Mouse (Mus musculus): Measurements from ENCODE around the gene Skap1.
"Not testable (repeated sequence)": the region's sequence is repeated elsewhere in the genome, so short reads cannot be mapped to it uniquely, and the experiment has no call there.

Gene Skap1

DNA sequence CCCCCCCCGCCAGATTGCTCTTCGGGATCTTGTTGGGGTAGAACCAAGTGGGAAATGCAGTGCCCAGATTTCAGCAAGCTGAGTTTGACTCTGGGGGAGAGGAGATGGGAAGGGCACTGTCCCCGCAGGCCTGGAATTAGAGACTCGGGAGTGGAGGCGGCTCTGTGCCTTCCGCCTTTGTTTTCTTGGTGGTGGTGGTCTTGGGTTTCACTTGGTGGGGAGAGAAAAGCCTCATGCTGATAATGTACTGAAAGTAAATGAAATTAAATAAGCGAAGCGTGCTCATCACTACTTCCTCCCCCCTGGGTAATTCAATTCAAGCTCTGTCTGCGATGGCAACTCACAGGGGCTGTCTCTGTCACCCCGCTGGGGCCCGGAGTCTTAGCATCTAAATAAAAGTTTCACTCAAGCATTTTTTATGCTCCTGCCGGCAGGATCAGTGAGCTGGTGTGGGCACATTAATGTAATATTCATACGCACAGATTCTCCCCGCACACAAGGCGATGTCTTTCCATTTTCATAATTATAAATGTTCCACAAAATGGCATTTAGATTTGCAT lies 231.9 kb downstream of the Skap1 start:
- no peak for DNase-seq (ENCODE audit: low read depth, low spot score)

DNA sequence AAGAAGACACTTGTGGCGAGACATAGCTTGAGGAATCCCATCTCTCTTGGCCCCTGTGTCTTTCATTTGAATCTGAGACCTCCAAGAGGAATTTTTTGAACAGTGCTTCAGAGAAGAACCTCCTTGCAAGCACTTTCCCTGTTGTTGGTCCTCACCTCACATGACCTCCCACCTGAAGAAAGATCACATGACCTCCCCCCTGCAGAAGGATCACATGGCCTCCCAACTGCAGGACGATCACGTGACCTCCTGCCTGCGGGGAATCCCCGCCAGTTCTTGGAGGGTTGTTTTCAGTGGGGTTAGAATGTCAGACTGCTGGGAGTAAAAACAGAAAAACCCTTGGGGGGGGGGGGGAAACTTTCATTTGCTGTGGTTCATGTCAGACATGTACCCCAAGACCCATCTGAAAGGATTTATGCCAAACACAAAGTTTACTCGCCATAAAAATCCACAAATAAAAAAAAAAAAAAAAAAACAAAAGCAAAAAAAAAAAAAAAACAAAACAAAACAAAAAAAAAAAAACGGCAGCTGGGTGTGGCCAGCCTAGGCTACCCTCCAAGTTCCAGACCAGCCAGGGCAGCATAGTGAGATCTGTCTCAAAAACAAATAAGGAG lies 232.6 kb downstream of the Skap1 start:
- peak; percentile 42 for DNase-seq (ENCODE audit: low read depth, low spot score)

DNA sequence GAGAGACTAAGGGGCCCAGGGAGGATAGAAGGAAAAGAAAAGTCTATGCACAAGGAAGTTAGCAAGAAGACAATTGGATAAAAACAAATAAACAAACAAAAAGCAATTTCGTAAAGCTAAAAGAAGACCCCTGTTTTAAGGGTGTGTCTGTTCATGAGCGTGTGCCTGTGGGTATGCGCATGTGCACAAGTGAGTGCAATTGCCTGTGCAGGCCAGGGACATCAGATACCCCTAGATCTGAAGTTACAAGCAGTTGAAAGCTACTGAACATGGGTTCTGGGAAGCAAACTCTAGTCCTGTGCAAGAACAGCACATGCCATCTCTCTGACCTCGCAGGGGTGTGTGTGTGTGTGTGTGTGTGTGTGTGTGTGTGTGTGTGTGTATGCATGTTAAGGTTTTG lies 233.1 kb downstream of the Skap1 start:
- DNase-seq (ENCODE audit: low read depth, low spot score) = no peak

DNA sequence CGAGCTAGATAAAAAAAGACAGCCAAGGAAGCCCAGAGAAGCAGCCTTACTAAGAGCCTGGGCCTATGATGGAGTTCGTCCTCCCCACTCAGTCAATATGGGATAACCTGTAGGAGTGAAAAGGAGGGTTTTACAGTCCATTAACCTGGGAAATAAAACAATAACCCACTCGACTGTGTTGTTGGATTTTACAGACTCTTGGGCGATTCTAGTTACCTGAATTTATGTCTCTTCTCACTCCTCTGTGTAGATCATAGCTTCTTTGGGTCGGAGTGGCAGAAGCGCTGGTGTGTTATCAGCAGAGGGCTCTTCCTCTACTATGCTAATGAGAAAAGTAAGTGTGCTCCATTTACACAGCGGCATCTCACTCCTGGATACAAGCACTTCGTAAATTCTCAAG lies 239.4 kb downstream of the Skap1 start:
- no peak for DNase-seq (ENCODE audit: low read depth, low spot score)

DNA sequence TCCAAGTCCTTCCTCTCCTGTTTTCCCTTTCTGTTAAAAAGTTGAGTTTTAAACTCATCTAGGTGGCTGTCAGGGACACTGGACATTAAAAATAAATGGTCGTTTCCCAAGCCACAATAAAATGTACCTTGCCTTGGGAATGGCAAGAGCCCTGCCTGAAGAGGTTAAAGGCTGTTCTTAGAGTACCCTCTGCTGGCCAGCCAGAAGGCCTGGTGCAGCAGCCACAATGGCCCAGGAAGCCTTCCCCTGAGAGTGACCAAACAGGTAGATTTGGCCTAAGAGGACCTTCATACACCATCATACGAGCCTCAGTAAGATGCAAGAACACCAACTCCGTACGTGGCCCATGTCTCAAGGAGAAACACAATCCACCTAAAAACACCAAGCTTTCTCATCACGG lies 246.9 kb downstream of the Skap1 start:
- no peak for DNase-seq (ENCODE audit: low read depth, low spot score)

DNA sequence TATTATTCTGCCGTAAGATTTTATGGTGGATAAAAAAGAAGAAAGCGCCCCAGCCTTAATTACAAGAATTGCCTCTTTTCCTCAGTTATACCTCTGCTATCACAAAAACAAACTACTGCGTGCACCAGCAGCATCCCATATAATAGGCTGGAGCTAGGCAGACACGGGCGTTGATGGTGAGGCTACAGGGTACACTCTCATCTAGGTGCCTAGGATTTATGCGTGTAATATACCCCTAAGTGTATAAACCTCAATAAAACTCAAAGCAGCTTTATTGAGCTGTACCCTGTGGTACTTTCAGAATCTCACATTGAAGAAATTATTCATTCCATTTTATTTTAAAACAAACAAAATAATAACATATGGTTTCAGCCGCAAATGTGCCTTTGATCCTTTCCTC lies 247.3 kb downstream of the Skap1 start:
- no peak for DNase-seq (ENCODE audit: low read depth, low spot score)

DNA sequence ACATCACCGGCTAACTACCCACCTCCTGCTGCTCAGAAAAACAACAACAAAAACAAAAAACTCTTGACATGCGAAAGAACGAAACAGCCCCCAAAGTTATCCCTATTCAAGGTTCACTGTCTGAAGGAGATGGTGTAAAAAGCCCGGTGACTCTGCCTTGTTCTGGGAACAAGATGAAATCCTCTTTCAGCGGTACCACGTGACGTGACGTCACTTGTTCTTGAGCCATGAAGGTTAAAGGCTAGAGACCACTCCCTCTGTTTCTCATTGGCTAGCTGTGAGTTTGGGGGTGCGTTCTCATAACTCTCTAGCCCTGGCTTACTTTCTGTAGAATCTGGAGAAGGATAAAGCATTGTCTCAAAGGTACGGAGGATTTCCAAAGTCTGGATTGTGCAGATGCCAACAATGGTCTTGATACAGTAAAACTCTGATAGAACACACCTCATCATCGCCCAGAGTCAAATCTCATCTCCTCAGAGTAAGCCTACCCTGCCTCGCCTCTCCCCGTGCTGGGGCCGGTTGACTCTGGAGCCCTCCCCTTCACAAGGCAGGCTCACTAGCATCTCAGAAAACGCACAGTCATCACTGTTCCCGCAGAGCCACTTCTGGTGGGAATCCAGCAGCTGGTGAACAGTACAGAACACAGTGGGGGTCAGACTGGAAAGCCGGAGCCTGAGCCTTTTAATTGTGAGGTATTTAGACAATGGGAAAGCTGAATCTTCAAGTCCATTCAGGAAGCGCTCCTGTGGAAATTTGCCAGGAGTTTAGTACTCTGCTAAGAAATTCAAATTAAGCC lies 249.0 kb downstream of the Skap1 start:
- no peak for DNase-seq (ENCODE audit: low read depth, low spot score)

DNA sequence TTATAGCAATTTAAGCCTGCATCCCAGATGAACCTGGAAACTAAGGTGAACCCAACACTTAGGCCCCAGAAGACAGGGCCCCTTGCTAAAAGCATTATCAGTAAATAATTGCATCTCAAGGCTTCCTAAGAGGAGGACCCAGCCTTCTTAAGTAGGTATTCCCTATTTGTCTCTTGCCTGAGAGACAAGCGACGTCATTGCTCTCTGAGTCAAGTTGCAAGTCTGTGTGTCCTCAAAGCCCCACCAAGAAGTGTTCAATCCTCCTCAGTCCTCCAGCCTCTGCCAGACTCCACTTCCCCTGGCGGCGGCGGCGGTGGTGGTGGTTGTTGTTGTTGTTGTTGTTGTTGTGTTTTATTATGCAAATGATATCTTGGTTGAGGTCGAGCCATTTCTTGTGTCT lies 249.6 kb downstream of the Skap1 start:
- DNase-seq (ENCODE audit: low read depth, low spot score) = no peak

DNA sequence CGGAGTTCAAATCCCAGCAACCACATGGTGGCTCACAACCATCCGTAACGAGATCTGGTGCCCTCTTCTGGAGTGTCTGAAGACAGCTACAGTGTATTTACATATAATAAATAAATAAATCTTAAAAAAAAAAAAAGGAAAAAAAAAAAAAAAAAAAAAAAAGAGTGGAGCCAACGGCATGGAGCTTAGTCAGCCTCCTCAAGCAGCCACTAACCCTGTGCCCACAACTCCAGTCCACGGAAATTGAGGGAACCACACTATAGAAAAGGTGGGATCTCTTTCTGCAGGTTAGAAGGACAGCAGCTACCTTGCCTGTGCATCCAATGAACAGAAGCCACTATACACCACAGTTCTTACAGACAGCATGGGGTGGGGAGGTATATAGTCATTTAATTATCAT lies 250.8 kb downstream of the Skap1 start:
- DNase-seq (ENCODE audit: low read depth, low spot score) = not testable (repeated sequence)

DNA sequence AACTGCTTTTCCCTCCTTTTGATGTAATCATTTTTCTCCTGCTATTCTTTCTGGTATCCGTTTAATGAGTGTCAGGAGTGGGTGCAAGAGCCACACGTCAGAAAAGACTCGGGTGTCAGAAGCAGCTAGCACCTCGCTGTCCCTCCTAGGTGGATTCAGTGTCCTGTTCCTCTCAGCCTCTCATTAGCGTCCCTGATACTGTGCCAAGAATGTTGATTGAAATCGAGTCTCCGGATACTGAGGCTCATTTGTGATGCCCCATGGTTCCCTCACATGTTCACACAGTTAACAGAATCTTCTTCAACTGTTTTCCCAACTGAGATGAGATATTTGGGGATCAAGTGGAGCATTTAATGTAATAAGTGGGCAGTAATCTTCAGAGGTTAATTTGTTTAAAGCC lies 254.2 kb downstream of the Skap1 start:
- no peak for DNase-seq (ENCODE audit: low read depth, low spot score)

DNA sequence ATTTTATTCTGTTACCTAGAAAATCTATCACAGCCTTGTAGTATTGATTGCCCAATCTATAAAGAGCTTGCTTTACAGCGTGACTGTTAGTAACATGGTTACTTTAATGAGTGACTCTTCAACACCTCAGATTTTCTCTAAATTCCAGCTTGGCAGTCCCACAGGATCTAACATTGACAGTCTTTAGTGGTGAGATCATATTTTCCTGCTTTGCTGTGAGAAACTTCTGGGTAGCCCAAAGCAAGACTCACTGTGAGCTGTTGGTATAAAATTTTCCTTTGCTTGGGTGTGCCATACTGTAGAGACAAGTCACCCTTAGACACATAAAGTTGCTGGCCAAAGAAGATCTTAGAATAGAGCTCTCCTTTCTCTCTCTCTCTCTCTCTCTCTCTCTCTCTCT lies 261.4 kb downstream of the Skap1 start:
- no peak for DNase-seq (ENCODE audit: low read depth, low spot score)

DNA sequence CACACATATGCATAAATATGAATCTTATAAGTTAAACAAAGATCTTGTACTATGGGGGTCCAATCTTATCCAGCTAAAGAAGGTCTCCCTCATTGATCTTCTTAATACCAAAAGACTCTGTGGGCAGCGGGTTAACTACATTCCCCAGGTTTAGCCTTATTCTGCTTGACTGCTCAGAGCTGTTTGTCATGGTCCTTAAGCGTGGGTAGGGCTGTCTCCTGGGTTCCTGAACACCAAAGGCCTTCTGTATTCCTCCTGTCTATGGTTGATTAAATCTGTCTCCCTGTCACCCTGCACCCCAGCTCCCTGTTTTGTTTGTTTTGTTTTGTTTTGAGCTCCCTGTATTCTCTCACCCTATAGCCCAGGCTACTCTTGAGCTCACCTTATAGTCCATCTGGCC lies 264.2 kb downstream of the Skap1 start:
- DNase-seq (ENCODE audit: low read depth, low spot score) = no peak

DNA sequence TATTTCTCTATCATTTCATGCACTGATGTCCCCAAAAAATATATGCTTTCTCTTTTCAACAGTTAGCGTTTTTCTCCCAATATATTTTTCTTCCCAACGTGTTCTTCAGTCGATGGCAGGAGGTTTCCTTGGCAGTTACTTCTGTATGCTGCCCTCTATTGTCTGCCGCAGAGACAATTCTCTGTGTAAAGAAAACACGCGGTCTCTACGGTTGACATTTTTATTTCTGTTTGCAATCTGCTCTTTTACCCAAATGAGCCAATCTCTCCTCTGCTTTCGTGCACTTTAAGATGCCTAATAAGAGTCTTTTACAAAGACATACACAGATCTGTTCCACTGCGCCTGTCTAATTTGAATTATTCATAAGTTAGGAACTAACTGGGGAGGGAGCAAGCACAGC lies 265.1 kb downstream of the Skap1 start:
- DNase-seq (ENCODE audit: low read depth, low spot score) = no peak

DNA sequence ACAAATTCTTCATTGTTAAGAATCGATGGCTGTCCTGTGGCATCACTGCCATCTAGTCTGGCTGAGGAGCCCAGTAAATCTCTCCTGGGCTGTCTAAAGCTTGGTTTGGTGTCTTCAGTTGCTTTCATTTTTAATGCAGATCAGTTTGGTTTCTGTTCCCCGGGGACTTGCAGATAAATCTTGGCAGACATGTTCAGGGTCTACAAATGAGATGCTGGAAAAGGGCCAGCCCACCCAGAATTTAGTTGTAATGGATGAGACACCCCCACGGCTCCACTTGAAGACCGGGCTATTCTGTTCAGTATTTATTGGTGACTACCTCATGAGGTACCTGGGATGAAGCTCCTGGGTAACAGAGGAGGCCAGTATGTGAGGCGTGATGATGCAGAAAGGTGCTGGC lies 265.9 kb downstream of the Skap1 start:
- DNase-seq (ENCODE audit: low read depth, low spot score) = no peak

DNA sequence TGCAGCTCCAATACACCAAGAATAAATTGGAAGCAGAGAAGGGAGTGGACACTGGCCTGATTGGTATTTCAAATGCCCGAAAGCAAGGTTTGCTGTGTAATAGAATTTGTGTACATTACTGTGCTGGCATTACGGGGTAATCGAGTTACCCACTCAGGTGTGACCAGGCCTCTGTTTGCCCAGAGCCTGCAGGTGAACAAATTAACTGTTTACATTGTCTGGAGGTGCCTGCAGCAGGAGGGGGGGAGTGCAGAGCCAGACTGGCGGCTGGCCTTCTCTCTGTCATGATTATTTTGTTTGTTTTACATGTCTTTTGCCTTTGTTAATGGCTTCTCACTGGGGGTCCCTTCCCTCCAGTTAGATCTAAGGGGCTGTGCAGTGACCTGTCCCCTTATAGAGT lies 268.3 kb downstream of the Skap1 start:
- no peak for DNase-seq (ENCODE audit: low read depth, low spot score)

DNA sequence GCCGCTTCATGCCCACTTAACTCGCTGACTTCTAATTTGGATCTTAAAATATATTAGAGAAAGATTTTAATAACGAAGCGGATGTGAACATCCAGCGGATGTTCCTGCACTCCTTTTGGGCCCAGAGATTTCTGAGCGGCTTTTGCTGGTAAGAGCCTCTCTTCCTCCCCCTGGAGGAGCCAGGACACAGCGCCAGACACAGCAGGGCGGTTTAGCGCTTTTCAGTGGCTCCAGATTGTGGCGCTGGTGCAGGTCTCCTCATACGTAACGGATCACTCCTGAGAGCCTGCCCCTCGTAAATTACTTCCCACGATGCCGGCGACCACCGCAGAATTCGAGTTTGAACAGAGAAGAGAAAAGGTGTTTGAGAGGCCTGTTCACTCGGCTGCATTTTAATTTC lies 271.5 kb downstream of the Skap1 start:
- DNase-seq (ENCODE audit: low read depth, low spot score) = no peak

DNA sequence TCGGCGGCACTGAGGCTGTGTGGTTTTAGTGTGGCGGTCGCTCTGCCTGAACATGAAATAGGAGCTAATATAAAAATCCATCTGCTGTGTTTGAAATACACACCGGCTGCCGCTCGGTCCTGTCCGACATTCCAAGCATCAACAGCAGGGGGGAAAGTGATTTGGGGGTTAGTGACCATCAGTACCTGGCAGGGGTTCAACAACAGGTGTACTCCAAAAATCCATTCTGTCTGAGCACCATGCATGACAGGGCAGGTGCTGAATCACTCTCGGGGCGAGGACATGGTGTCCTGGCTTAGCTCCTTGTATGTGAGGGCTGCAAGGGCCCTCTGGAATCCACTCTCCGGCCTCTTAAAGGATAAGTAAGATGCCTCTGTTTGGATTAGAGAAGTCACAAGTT lies 272.0 kb downstream of the Skap1 start:
- DNase-seq (ENCODE audit: low read depth, low spot score) = no peak

DNA sequence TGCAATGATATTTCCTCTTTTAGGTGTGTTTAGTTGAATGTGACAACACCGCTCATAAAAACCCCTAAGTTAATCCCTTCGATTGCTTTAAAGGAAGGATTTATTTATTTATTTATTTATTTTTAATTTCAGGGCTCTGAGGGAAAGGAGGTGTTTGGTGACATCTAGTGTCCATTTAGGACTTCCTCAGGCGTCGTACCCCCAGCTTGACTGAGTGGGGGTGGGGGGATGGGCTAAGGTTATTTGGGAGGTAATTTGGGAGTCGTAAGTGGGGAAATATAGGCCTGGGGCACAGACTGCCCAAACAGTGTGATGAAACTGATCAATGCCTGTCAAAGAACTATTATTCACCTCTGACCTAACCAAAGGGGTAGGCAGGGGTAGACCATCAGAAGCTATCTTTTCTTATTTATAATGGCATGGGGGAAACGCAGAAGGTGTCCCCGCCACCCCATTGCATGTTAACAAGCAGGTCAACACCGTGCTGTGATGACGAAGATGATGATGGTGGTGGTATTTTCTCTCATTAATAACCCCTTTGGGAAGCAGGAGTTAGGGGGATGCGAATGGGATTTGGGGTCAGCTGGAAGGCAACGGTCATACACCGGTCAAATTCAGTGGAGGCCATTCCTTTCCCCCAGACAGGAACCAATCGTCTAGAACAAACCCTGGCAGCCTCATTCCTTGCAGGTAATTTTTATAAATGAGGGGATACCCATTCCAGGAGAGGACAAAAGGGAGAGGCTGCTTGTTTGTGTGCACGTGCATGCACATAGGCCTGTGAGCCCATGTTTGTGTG lies 273.5 kb downstream of the Skap1 start:
- DNase-seq (ENCODE audit: low read depth, low spot score) = no peak

DNA sequence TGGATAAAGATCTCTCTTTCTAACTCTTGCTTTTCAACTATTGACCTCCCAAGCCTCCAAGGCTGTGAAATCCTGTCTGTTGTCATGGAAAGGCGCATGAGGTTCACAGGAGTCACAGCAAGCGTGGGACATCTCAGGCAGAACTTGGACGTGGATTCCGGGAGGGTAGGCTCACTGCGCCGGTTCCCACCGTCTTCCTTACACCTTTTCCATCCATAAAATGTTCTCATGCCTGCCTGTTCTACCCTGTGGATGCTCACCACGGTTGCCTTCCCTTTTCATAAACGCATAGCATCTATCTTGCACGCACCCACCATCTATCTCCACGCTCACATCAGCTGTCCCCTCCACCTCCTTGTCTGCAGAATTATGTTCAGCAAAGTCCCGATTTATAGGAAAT lies 276.4 kb downstream of the Skap1 start:
- DNase-seq (ENCODE audit: low read depth, low spot score) = no peak

DNA sequence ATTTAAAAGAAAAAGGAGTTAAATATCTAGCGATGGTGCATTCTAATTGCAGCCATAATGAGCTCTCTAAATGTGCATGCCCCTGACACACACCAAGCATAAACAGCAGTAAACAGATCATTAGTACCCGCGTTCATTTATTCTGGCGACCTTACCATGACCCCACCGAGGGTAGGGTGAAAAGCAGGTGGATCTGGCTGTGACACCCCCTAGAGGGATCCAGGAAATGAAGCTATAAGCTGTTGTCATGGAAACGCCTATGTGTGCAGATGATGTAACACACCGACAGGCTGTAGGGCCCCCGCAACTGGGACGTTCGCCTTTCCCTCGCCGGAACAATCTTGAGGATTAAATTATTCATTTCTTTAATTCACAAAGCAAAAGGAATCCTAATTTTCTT lies 277.6 kb downstream of the Skap1 start:
- no peak for DNase-seq (ENCODE audit: low read depth, low spot score)

DNA sequence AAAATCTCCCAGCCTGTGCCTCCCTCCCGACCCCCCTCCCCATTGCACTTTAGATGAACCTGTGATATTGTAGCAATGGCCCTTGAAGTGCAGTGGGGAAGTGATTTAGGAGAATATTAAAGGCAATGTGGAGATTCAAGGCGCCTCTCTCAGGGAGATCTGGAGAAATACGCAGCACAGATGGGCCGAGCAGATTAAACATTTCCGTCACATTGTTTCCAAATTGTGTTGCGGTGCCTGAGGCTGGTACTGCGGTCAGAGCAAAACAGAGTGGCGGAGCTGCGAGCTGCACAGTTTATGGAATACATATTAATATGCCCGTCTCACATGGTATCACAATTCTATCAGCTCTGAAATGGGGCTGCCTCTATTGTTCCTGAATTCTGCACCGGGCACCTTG lies 278.6 kb downstream of the Skap1 start:
- DNase-seq (ENCODE audit: low read depth, low spot score) = no peak

DNA sequence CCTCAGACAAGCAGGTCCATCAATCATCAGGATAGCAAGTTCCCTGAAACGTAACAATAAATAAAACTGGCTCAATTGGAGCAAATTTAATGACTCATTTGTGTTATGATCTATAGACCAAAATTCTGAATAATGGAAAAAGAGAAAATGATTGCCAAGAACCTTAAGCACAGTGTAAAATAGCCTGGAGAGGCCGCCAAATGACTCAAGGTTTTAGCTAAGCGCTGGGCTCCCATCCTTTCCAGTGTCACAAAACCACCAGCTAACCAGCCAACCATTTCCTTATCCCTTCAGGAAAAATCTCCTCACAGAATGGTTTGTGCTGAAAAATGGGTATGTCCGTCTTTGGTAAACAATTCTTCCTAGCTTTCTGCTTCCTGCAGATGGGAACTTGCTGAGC lies 279.5 kb downstream of the Skap1 start:
- no peak for DNase-seq (ENCODE audit: low read depth, low spot score)

DNA sequence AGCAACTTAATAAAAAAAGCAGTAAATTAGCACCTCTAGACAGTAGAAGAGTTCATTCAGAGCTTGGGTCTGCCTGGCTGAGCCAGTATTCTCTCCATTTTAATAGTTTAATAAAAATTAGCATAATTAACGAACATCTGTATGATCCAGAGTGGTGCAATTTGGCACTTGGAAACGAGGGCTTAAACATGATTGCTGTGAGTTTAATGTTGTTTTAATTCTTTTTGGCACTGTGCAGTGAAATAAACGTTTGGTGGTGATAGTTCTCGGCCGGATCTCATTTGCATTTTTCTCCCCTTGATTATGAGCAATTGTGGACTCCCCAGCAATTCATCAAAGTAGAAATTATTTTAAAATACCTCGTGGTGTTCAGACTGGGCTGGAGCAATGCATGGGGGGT lies 282.3 kb downstream of the Skap1 start:
- no peak for DNase-seq (ENCODE audit: low read depth, low spot score)

All from CD4-positive helper T cell, adult 2 months (primary cell).